Mouse (Mus musculus) olfactory bulb, adult 2 months (tissue): ENCODE measurements around the gene Tbc1d1.

Source experiments
- CTCF ChIP-seq: fragments of 200-500 bp; IDR thresholded peaks from 2 replicates; pipeline ENCODE4 v1.5.1; 2012; ENCODE audit warnings: low read depth, mild to moderate bottlenecking, low read length, moderate library complexity; ENCODE audit not compliant: insufficient read depth
- POLR2A ChIP-seq: fragments of 200-500 bp; IDR thresholded peaks from 2 replicates; pipeline ENCODE4 v1.6.1; 2012; ENCODE audit warnings: mild to moderate bottlenecking, low read depth, low read length, moderate library complexity; ENCODE audit not compliant: insufficient read depth

GRCm38 (mm10) chr5:64364432-64365125, 208.5 kb downstream of the Tbc1d1 start:
- no peak for TF ChIP-seq CTCF
- no peak for TF ChIP-seq POLR2A
